Mouse (Mus musculus) fibroblast of lung, adult 2 months (primary cell): ENCODE measurements around the gene Mdm2.

ENCODE experiments used
- DNase-seq: peaks from one replicate; pipeline ENCODE4 v3.0.0-alpha.2; 2011; ENCODE audit warnings: low read depth

Mdm2 gene

GRCm38 (mm10) chr10:117655908-117656661 is 54.5 kb downstream of the Mdm2 start:
- no peak for DNase-seq

GRCm38 (mm10) chr10:117655460-117655859 is 55.1 kb downstream of the Mdm2 start:
- no peak for DNase-seq

GRCm38 (mm10) chr10:117654576-117655123 is 55.9 kb downstream of the Mdm2 start:
- DNase-seq: no peak

GRCm38 (mm10) chr10:117653779-117654173 is 56.8 kb downstream of the Mdm2 start:
- DNase-seq: no peak

- DNase-seq: no peak
These were observed 57.4 kb downstream of the Mdm2 start for GRCm38 (mm10) chr10:117652930-117653778.

- no peak for DNase-seq
These were observed 58.2 kb downstream of the Mdm2 start for GRCm38 (mm10) chr10:117652378-117652774.

- DNase-seq: no peak
These were observed 58.8 kb downstream of the Mdm2 start for GRCm38 (mm10) chr10:117651587-117652377.

- DNase-seq: no peak
These were observed 59.8 kb downstream of the Mdm2 start for GRCm38 (mm10) chr10:117650725-117651124.

- DNase-seq: no peak
These were observed 60.4 kb downstream of the Mdm2 start for GRCm38 (mm10) chr10:117650042-117650655.

- no peak for DNase-seq
These were observed 61.1 kb downstream of the Mdm2 start for GRCm38 (mm10) chr10:117649292-117650041.

- DNase-seq: no peak
These were observed 61.9 kb downstream of the Mdm2 start for GRCm38 (mm10) chr10:117648643-117649042.

GRCm38 (mm10) chr10:117647964-117648472 is 62.5 kb downstream of the Mdm2 start:
- DNase-seq: no peak

- DNase-seq: no peak
These were observed 63.4 kb downstream of the Mdm2 start for GRCm38 (mm10) chr10:117647158-117647505.

- DNase-seq: no peak
These were observed 63.9 kb downstream of the Mdm2 start for GRCm38 (mm10) chr10:117646482-117647157.

- no peak for DNase-seq
These were observed 65.0 kb downstream of the Mdm2 start for GRCm38 (mm10) chr10:117645487-117645964.

GRCm38 (mm10) chr10:117644828-117645227 is 65.7 kb downstream of the Mdm2 start:
- DNase-seq: no peak

GRCm38 (mm10) chr10:117644429-117644748 is 66.2 kb downstream of the Mdm2 start:
- no peak for DNase-seq

GRCm38 (mm10) chr10:117643711-117644428 is 66.7 kb downstream of the Mdm2 start:
- no peak for DNase-seq

- DNase-seq: no peak
These were observed 67.3 kb downstream of the Mdm2 start for GRCm38 (mm10) chr10:117643302-117643701.
